Mouse (Mus musculus): ENCODE results near the gene Gpr83. TPM values are rescaled to one million over a fixed set of nuclear protein-coding genes. Genes with fewer than 3 reads are reported as not detected.
A peak's percentile ranks its signal among the peaks of the same experiment; 100 is the strongest.

The Gpr83 gene
- total and polyA plus RNA-seq, 2 experiments, result not detected

GRCm38 (mm10) chr9:14843901-14844300 lies 16.1 kb upstream of the Gpr83 start:
- Histone ChIP-seq H3K79me2 (ENCODE audit: control insufficient read depth, insufficient read depth, low read length) (no peaks in the 10 kb centered on the region), H3K27ac (replicated peaks; ENCODE audit: insufficient read depth, low read depth, low read length) (no peak overlapping the region), H3K27me3 (ENCODE audit: control insufficient read depth, insufficient read depth, low read length) (no peaks in the 10 kb centered on the region), H3K4me3 (ENCODE audit: insufficient read depth, low read depth, low read length) (no peak overlapping the region), H3K36me3 (ENCODE audit: control insufficient read depth, insufficient read depth, low read length) (no peaks in the 10 kb centered on the region), H3K4me1 (ENCODE audit: control insufficient read depth, insufficient read depth, low read length) (no peaks in the 10 kb centered on the region), H3K9ac (ENCODE audit: low read depth, low read length) (no peak overlapping the region)
- no peak for DNase-seq (ENCODE audit: extremely low read depth, low read depth, low spot score)
- TF ChIP-seq POLR2A (IDR thresholded peaks at IDR 0.05; ENCODE audit: extremely low read depth, insufficient read depth, low read length) (no peak), CTCF (IDR thresholded peaks at IDR 0.05; ENCODE audit: low read depth, low read length) (no peak)
- WGBS, result 98% methylated on average over 3 of the region's 3 CpGs

GRCm38 (mm10) chr9:14846428-14846827 lies 13.6 kb upstream of the Gpr83 start:
- Histone ChIP-seq H3K9ac (ENCODE audit: low read depth, low read length) (no peak overlapping the region), H3K27me3 (ENCODE audit: control insufficient read depth, insufficient read depth, low read length) (no peaks in the 10 kb centered on the region), H3K36me3 (ENCODE audit: control insufficient read depth, insufficient read depth, low read length) (no peaks in the 10 kb centered on the region), H3K4me1 (ENCODE audit: control insufficient read depth, insufficient read depth, low read length) (no peaks in the 10 kb centered on the region), H3K79me2 (ENCODE audit: control insufficient read depth, insufficient read depth, low read length) (no peaks in the 10 kb centered on the region), H3K4me3 (ENCODE audit: insufficient read depth, low read depth, low read length) (no peak overlapping the region), H3K27ac (replicated peaks; ENCODE audit: insufficient read depth, low read depth, low read length) (no peak overlapping the region)
- DNase-seq (ENCODE audit: extremely low read depth, low read depth, low spot score), result no peak
- peak; percentile 64 for TF ChIP-seq CTCF (IDR thresholded peaks at IDR 0.05; ENCODE audit: low read depth, low read length)
- no peak for TF ChIP-seq POLR2A (IDR thresholded peaks at IDR 0.05; ENCODE audit: extremely low read depth, insufficient read depth, low read length)
- 45% methylated on average over 5 of the region's 5 CpGs for whole genome bisulfite sequencing

- no peak for TF ChIP-seq CTCF (IDR thresholded peaks at IDR 0.05; ENCODE audit: low read depth, low read length)
- TF ChIP-seq POLR2A (IDR thresholded peaks at IDR 0.05; ENCODE audit: extremely low read depth, insufficient read depth, low read length), result no peak
- Histone ChIP-seq H3K9ac (ENCODE audit: low read depth, low read length) (no peak overlapping the region), H3K4me1 (ENCODE audit: control insufficient read depth, insufficient read depth, low read length) (no peaks in the 10 kb centered on the region), H3K27me3 (ENCODE audit: control insufficient read depth, insufficient read depth, low read length) (no peaks in the 10 kb centered on the region), H3K27ac (replicated peaks; ENCODE audit: insufficient read depth, low read depth, low read length) (no peak overlapping the region), H3K79me2 (ENCODE audit: control insufficient read depth, insufficient read depth, low read length) (no peaks in the 10 kb centered on the region), H3K36me3 (ENCODE audit: control insufficient read depth, insufficient read depth, low read length) (no peaks in the 10 kb centered on the region), H3K4me3 (ENCODE audit: insufficient read depth, low read depth, low read length) (no peak overlapping the region)
- 82% methylated on average over 1 of the region's 1 CpGs for WGBS
- no peak for DNase-seq (ENCODE audit: extremely low read depth, low read depth, low spot score)
These were observed 11.6 kb upstream of the Gpr83 start for GRCm38 (mm10) chr9:14848267-14848935.

- H3K27ac ChIP-seq (replicated peaks; ENCODE audit: insufficient read depth, low read depth, low read length), result no peak overlapping the region
- TF ChIP-seq POLR2A (IDR thresholded peaks at IDR 0.05; ENCODE audit: extremely low read depth, insufficient read depth, low read length), result no peak
- no peak for TF ChIP-seq CTCF (IDR thresholded peaks at IDR 0.05; ENCODE audit: low read depth, low read length)
- H3K9ac ChIP-seq (ENCODE audit: low read depth, low read length), result no peak overlapping the region
- no peaks in the 10 kb centered on the region for H3K27me3 ChIP-seq (ENCODE audit: control insufficient read depth, insufficient read depth, low read length)
- no peak for DNase-seq (ENCODE audit: extremely low read depth, low read depth, low spot score)
- no peaks in the 10 kb centered on the region for H3K4me1 ChIP-seq (ENCODE audit: control insufficient read depth, insufficient read depth, low read length)
- WGBS, result 83% methylated on average over 4 of the region's 4 CpGs
- no peaks in the 10 kb centered on the region for H3K36me3 ChIP-seq (ENCODE audit: control insufficient read depth, insufficient read depth, low read length)
- H3K79me2 ChIP-seq (ENCODE audit: control insufficient read depth, insufficient read depth, low read length), result no peaks in the 10 kb centered on the region
- no peak overlapping the region for H3K4me3 ChIP-seq (ENCODE audit: insufficient read depth, low read depth, low read length)
These were observed 5.4 kb upstream of the Gpr83 start for GRCm38 (mm10) chr9:14854585-14854984.

- DNase-seq (ENCODE audit: extremely low read depth, low read depth, low spot score), result no peak
- Histone ChIP-seq H3K4me3 (ENCODE audit: insufficient read depth, low read depth, low read length) (no peak overlapping the region), H3K79me2 (ENCODE audit: control insufficient read depth, insufficient read depth, low read length) (no peaks in the 10 kb centered on the region), H3K9ac (ENCODE audit: low read depth, low read length) (no peak overlapping the region), H3K4me1 (ENCODE audit: control insufficient read depth, insufficient read depth, low read length) (no peaks in the 10 kb centered on the region), H3K36me3 (ENCODE audit: control insufficient read depth, insufficient read depth, low read length) (no peaks in the 10 kb centered on the region), H3K27ac (replicated peaks; ENCODE audit: insufficient read depth, low read depth, low read length) (no peak overlapping the region), H3K27me3 (ENCODE audit: control insufficient read depth, insufficient read depth, low read length) (0 out of 2 replicates have a peak, but pooled peaks cover 8% of the 10 kb centered on the region)
- TF ChIP-seq CTCF (IDR thresholded peaks at IDR 0.05; ENCODE audit: low read depth, low read length) (no peak), POLR2A (IDR thresholded peaks at IDR 0.05; ENCODE audit: extremely low read depth, insufficient read depth, low read length) (no peak)
- 51% methylated on average over 4 of the region's 4 CpGs for WGBS
These were observed 2.9 kb upstream of the Gpr83 start for GRCm38 (mm10) chr9:14856922-14857654.

Measured in liver, adult 2 months (tissue).